Mouse (Mus musculus): ENCODE results near the gene Gm10031.
A peak's percentile ranks its signal among the peaks of the same experiment; 100 is the strongest.
"Not testable (repeated sequence)": the region's sequence is repeated elsewhere in the genome, so short reads cannot be mapped to it uniquely, and the experiment has no call there.

Gm10031 gene

GRCm38 (mm10) chr1:156523842-156524241 is at the start of gene Gm10031:
Gene Gm10031, plus strand, starts transcription at chr1:156524012.
- not testable (repeated sequence) for DNase-seq

- DNase-seq, result no peak
These were observed 49.0 kb upstream of the Gm10031 start for GRCm38 (mm10) chr1:156474854-156475253.

- no peak for DNase-seq
These were observed 47.8 kb upstream of the Gm10031 start for GRCm38 (mm10) chr1:156476016-156476415.

GRCm38 (mm10) chr1:156476535-156476934 is 47.3 kb upstream of the Gm10031 start:
- no peak for DNase-seq

- DNase-seq, result no peak
These were observed 42.0 kb upstream of the Gm10031 start for GRCm38 (mm10) chr1:156481826-156482225.

GRCm38 (mm10) chr1:156487498-156487897 is 36.3 kb upstream of the Gm10031 start:
- peak; percentile 16 for DNase-seq

GRCm38 (mm10) chr1:156488031-156488430 is 35.8 kb upstream of the Gm10031 start:
- DNase-seq, result no peak

GRCm38 (mm10) chr1:156491226-156491796 is 32.5 kb upstream of the Gm10031 start:
- peak; percentile 10 for DNase-seq

- DNase-seq, result no peak
These were observed 28.8 kb upstream of the Gm10031 start for GRCm38 (mm10) chr1:156495025-156495424.

GRCm38 (mm10) chr1:156496910-156497309 is 26.9 kb upstream of the Gm10031 start:
- DNase-seq, result no peak

- DNase-seq, result no peak
These were observed 18.8 kb upstream of the Gm10031 start for GRCm38 (mm10) chr1:156504945-156505523.

- no peak for DNase-seq
These were observed 17.9 kb upstream of the Gm10031 start for GRCm38 (mm10) chr1:156505901-156506300.

- DNase-seq, result no peak
These were observed 16.1 kb upstream of the Gm10031 start for GRCm38 (mm10) chr1:156507753-156508152.

GRCm38 (mm10) chr1:156520136-156520780 is 3.6 kb upstream of the Gm10031 start:
- peak; percentile 12 for DNase-seq

- DNase-seq, result peak; percentile 84
These were observed 1.9 kb upstream of the Gm10031 start for GRCm38 (mm10) chr1:156521796-156522517.

GRCm38 (mm10) chr1:156532476-156533175 is 8.8 kb downstream of the Gm10031 start:
- DNase-seq, result not testable (repeated sequence)

GRCm38 (mm10) chr1:156533483-156533882 is 9.7 kb downstream of the Gm10031 start:
- DNase-seq, result peak; percentile 9

GRCm38 (mm10) chr1:156533911-156534310 is 10.1 kb downstream of the Gm10031 start:
- no peak for DNase-seq

- no peak for DNase-seq
These were observed 13.2 kb downstream of the Gm10031 start for GRCm38 (mm10) chr1:156537031-156537430.

- no peak for DNase-seq
These were observed 13.9 kb downstream of the Gm10031 start for GRCm38 (mm10) chr1:156537701-156538100.

- DNase-seq, result peak; percentile 46
These were observed 14.6 kb downstream of the Gm10031 start for GRCm38 (mm10) chr1:156538382-156538781.

- peak; percentile 46 for DNase-seq
These were observed 16.2 kb downstream of the Gm10031 start for GRCm38 (mm10) chr1:156539787-156540560.
